Mouse (Mus musculus): ENCODE results near the gene Coq8a.

Gene Coq8a

GRCm38 (mm10) chr1:180198959-180199714, at the start of gene Coq8a:
Gene Coq8a (minus strand): TSS chr1:180199602.
- DNase-seq (ENCODE audit: low read depth, low spot score), result no peak

GRCm38 (mm10) chr1:180248593-180249146, 49.3 kb upstream of the Coq8a start:
- DNase-seq (ENCODE audit: low read depth, low spot score), result no peak

GRCm38 (mm10) chr1:180247901-180248300, 48.5 kb upstream of the Coq8a start:
- DNase-seq (ENCODE audit: low read depth, low spot score), result no peak

GRCm38 (mm10) chr1:180245741-180246507, 46.5 kb upstream of the Coq8a start:
- no peak for DNase-seq (ENCODE audit: low read depth, low spot score)

- DNase-seq (ENCODE audit: low read depth, low spot score), result no peak
These were observed 32.3 kb upstream of the Coq8a start for GRCm38 (mm10) chr1:180231729-180232128.

- DNase-seq (ENCODE audit: low read depth, low spot score), result no peak
These were observed 31.2 kb upstream of the Coq8a start for GRCm38 (mm10) chr1:180230580-180230979.

GRCm38 (mm10) chr1:180229906-180230305, 30.5 kb upstream of the Coq8a start:
- DNase-seq (ENCODE audit: low read depth, low spot score), result no peak

- DNase-seq (ENCODE audit: low read depth, low spot score), result no peak
These were observed 29.5 kb upstream of the Coq8a start for GRCm38 (mm10) chr1:180228854-180229253.

GRCm38 (mm10) chr1:180226766-180227165, 27.4 kb upstream of the Coq8a start:
- no peak for DNase-seq (ENCODE audit: low read depth, low spot score)

GRCm38 (mm10) chr1:180226221-180226713, 26.9 kb upstream of the Coq8a start:
- DNase-seq (ENCODE audit: low read depth, low spot score), result no peak

- no peak for DNase-seq (ENCODE audit: low read depth, low spot score)
These were observed 26.3 kb upstream of the Coq8a start for GRCm38 (mm10) chr1:180225500-180226220.

GRCm38 (mm10) chr1:180222007-180222406, 22.6 kb upstream of the Coq8a start:
- no peak for DNase-seq (ENCODE audit: low read depth, low spot score)

- no peak for DNase-seq (ENCODE audit: low read depth, low spot score)
These were observed 21.6 kb upstream of the Coq8a start for GRCm38 (mm10) chr1:180220791-180221542.

GRCm38 (mm10) chr1:180216541-180217276, 17.3 kb upstream of the Coq8a start:
- no peak for DNase-seq (ENCODE audit: low read depth, low spot score)

- no peak for DNase-seq (ENCODE audit: low read depth, low spot score)
These were observed 15.6 kb upstream of the Coq8a start for GRCm38 (mm10) chr1:180215044-180215443.

- DNase-seq (ENCODE audit: low read depth, low spot score), result no peak
These were observed 13.5 kb upstream of the Coq8a start for GRCm38 (mm10) chr1:180212911-180213310.

GRCm38 (mm10) chr1:180210781-180211271, 11.4 kb upstream of the Coq8a start:
- no peak for DNase-seq (ENCODE audit: low read depth, low spot score)

GRCm38 (mm10) chr1:180210031-180210432, 10.6 kb upstream of the Coq8a start:
- no peak for DNase-seq (ENCODE audit: low read depth, low spot score)

GRCm38 (mm10) chr1:180208370-180208769, 9.0 kb upstream of the Coq8a start:
- DNase-seq (ENCODE audit: low read depth, low spot score), result no peak

GRCm38 (mm10) chr1:180200722-180201121, 1.3 kb upstream of the Coq8a start:
- DNase-seq (ENCODE audit: low read depth, low spot score), result no peak
